Mouse (Mus musculus) kidney, adult 2 months (tissue): ENCODE measurements around the gene Ddah1.

Source experiments
- CTCF ChIP-seq: fragments of 200-500 bp; conservative IDR thresholded peaks from 2 replicates; pipeline ENCODE4 v1.5.1; 2011; ENCODE audit warnings: low read depth, mild to moderate bottlenecking, control low read depth, low read length, moderate library complexity, mixed read lengths; ENCODE audit not compliant: insufficient read depth, insufficient read length
- POLR2A ChIP-seq: fragments of 200-500 bp; IDR thresholded peaks from one replicate; pipeline ENCODE4 v1.6.1; 2011; ENCODE audit warnings: low read depth, low read length, control low read depth

- TF ChIP-seq POLR2A: no peak
- no peak for TF ChIP-seq CTCF
These were observed 28.4 kb upstream of the Ddah1 start for GRCm38 (mm10) chr3:145730092-145730491.
